Mouse (Mus musculus): ENCODE results near the gene Prkcz.

Gene Prkcz

GRCm38 (mm10) chr4:155220213-155221100 lies 140.7 kb downstream of the Prkcz start:
- DNase-seq (ENCODE audit: low spot score), result no peak

- DNase-seq (ENCODE audit: low spot score), result no peak
Measured at GRCm38 (mm10) chr4:155219271-155220212, 141.6 kb downstream of the Prkcz start.

- DNase-seq (ENCODE audit: low spot score), result no peak
Measured at GRCm38 (mm10) chr4:155218104-155218732, 142.9 kb downstream of the Prkcz start.

- DNase-seq (ENCODE audit: low spot score), result no peak
Measured at GRCm38 (mm10) chr4:155217241-155218103, 143.7 kb downstream of the Prkcz start.

- no peak for DNase-seq (ENCODE audit: low spot score)
Measured at GRCm38 (mm10) chr4:155215773-155216630, 145.2 kb downstream of the Prkcz start.

- no peak for DNase-seq (ENCODE audit: low spot score)
Measured at GRCm38 (mm10) chr4:155215203-155215602, 146.0 kb downstream of the Prkcz start.

- DNase-seq (ENCODE audit: low spot score), result no peak
Measured at GRCm38 (mm10) chr4:155214793-155215192, 146.4 kb downstream of the Prkcz start.

GRCm38 (mm10) chr4:155214188-155214587 lies 147.0 kb downstream of the Prkcz start:
- no peak for DNase-seq (ENCODE audit: low spot score)

- DNase-seq (ENCODE audit: low spot score), result no peak
Measured at GRCm38 (mm10) chr4:155213752-155214054, 147.5 kb downstream of the Prkcz start.

- DNase-seq (ENCODE audit: low spot score), result no peak
Measured at GRCm38 (mm10) chr4:155213052-155213751, 148.0 kb downstream of the Prkcz start.

Measured in left cerebral cortex, adult 11 months (tissue).